Mouse (Mus musculus): ENCODE measurements at regions not wholly inside any gene's neighbourhood (a gene's known extent, or its start where the extent isn't known, plus 50 kb on each side); places are given as distances from the start of the nearest gene placed in this dataset.

- no peak for DNase-seq (ENCODE audit: low spot score in 2 of 2)
Measured at GRCm38 (mm10) chr16:24180666-24181065, 192.0 kb upstream of the Bcl6 start.

GRCm38 (mm10) chr16:24177564-24177963 lies 188.9 kb upstream of the Bcl6 start:
- DNase-seq (ENCODE audit: low spot score in 2 of 2) = no peak

- no peak for DNase-seq (ENCODE audit: low spot score in 2 of 2)
Measured at GRCm38 (mm10) chr16:24177131-24177530, 188.5 kb upstream of the Bcl6 start.

GRCm38 (mm10) chr16:24176057-24176456 lies 187.4 kb upstream of the Bcl6 start:
- DNase-seq (ENCODE audit: low spot score in 2 of 2) = no peak

GRCm38 (mm10) chr16:24175235-24175760 lies 186.6 kb upstream of the Bcl6 start:
- no peak for DNase-seq (ENCODE audit: low spot score in 2 of 2)

- no peak for DNase-seq (ENCODE audit: low spot score in 2 of 2)
Measured at GRCm38 (mm10) chr16:24174595-24174994, 185.9 kb upstream of the Bcl6 start.

- DNase-seq (ENCODE audit: low spot score in 2 of 2) = no peak
Measured at GRCm38 (mm10) chr16:24173783-24174518, 185.3 kb upstream of the Bcl6 start.

- no peak for DNase-seq (ENCODE audit: low spot score in 2 of 2)
Measured at GRCm38 (mm10) chr16:24172653-24173052, 184.0 kb upstream of the Bcl6 start.

GRCm38 (mm10) chr16:24172065-24172464 lies 183.4 kb upstream of the Bcl6 start:
- DNase-seq (ENCODE audit: low spot score in 2 of 2) = peak in 1 of 2 experiments; percentile 48

- no peak for DNase-seq (ENCODE audit: low spot score in 2 of 2)
Measured at GRCm38 (mm10) chr16:24171161-24171560, 182.5 kb upstream of the Bcl6 start.

GRCm38 (mm10) chr16:24166496-24166895 lies 177.8 kb upstream of the Bcl6 start:
- no peak for DNase-seq (ENCODE audit: low spot score in 2 of 2)

GRCm38 (mm10) chr16:24165461-24166081 lies 176.9 kb upstream of the Bcl6 start:
- DNase-seq (ENCODE audit: low spot score in 2 of 2) = peak; percentile 29 to 46

GRCm38 (mm10) chr16:24160705-24161285 lies 172.1 kb upstream of the Bcl6 start:
- DNase-seq (ENCODE audit: low spot score in 2 of 2) = no peak

- no peak for DNase-seq (ENCODE audit: low spot score in 2 of 2)
Measured at GRCm38 (mm10) chr16:24159336-24159735, 170.7 kb upstream of the Bcl6 start.

GRCm38 (mm10) chr16:24157753-24158152 lies 169.1 kb upstream of the Bcl6 start:
- no peak for DNase-seq (ENCODE audit: low spot score in 2 of 2)

- DNase-seq (ENCODE audit: low spot score in 2 of 2) = no peak
Measured at GRCm38 (mm10) chr16:24156729-24157430, 168.2 kb upstream of the Bcl6 start.

GRCm38 (mm10) chr16:24154816-24155357 lies 166.2 kb upstream of the Bcl6 start:
- DNase-seq (ENCODE audit: low spot score in 2 of 2) = peak in 1 of 2 experiments; percentile 42

- DNase-seq (ENCODE audit: low spot score in 2 of 2) = no peak
Measured at GRCm38 (mm10) chr16:24153943-24154342, 165.3 kb upstream of the Bcl6 start.

- peak; percentile 20 to 29 for DNase-seq (ENCODE audit: low spot score in 2 of 2)
Measured at GRCm38 (mm10) chr16:24151831-24152247, 163.2 kb upstream of the Bcl6 start.

- DNase-seq (ENCODE audit: low spot score in 2 of 2) = peak; percentile 21 to 27
Measured at GRCm38 (mm10) chr16:24151178-24151725, 162.6 kb upstream of the Bcl6 start.

GRCm38 (mm10) chr16:24150512-24150911 lies 161.9 kb upstream of the Bcl6 start:
- no peak for DNase-seq (ENCODE audit: low spot score in 2 of 2)
